25 mouse cellular contexts compared by ENCODE assay signal in the genomic region with DNA sequence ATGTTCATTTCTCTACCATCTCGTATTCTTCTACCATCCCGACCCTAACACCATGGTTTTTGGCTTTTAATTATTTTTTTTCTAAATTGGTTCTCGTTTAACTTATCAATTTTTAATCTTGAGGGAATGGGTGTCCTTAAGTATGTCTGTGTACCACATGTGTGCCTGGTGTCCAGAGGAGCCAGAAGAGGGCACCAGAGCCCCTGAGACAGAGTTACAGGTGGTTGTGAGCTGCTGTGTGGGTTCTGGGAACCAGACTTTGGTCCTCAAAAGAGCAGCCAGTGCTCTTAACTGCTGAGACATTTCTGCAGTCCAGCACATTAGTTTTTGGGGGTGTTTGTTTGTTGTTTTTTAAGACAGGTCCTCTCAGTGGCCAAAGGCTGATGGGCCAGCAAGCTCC.
DNase-seq lines count a peak whose midpoint lies in the region; ATAC-seq and TF ChIP-seq lines count a peak whose summit lies in the region.
"Had no signal": no experiment of that assay in that cellular context is flagged by ENCODE, and none has a peak within 500 bp of the region (broad histone marks: within the 10 kb centered on the region; RNA-seq: fewer than 3 reads in every experiment).

No protein-coding gene starts in this region.

- H3K9me3 ChIP-seq in forebrain, postnatal 0 days (ENCODE audit: low read length) = no peaks in the 10 kb centered on the region
- no peaks in the 10 kb centered on the region for H3K9me3 ChIP-seq in forebrain, embryonic 11.5 days (ENCODE audit: control insufficient read depth, low read length)
- H3K9me3 ChIP-seq in midbrain, embryonic 10.5 days (replicated peaks) = no peaks in the 10 kb centered on the region
- H3K9me3 ChIP-seq in midbrain, embryonic 14.5 days (ENCODE audit: control insufficient read depth, low read length) = no peaks in the 10 kb centered on the region
- H3K9me3 ChIP-seq: forebrain, embryonic 12.5 days; hindbrain, embryonic 13.5 days; liver, embryonic 15.5 days; stomach, embryonic 15.5 days had no signal

- WGBS in forebrain, postnatal 0 days = 90% methylated on average over 3 of the region's 3 CpGs
- 95% methylated on average over 3 of the region's 3 CpGs for WGBS in forebrain, embryonic 11.5 days
- 88% methylated on average over 3 of the region's 3 CpGs for WGBS in midbrain, embryonic 10.5 days
- 94% methylated on average over 3 of the region's 3 CpGs for WGBS in midbrain, embryonic 14.5 days

- no peak for DNase-seq in forebrain, postnatal 0 days
- no peak for DNase-seq in forebrain, embryonic 11.5 days (ENCODE audit: low spot score)
- DNase-seq in layer of hippocampus, adult 2 months (ENCODE audit: low spot score in 2 of 2) = no peak
- DNase-seq in layer of hippocampus, postnatal 36 days = no peak
- no peak for DNase-seq in midbrain, embryonic 10.5 days (ENCODE audit: low spot score)
- no peak for DNase-seq in midbrain, embryonic 14.5 days
- no peak for DNase-seq in spleen, postnatal 36 days (ENCODE audit: low spot score in 2 of 2)
- no peak for DNase-seq in neural tube, embryonic 10.5 days (ENCODE audit: extremely low spot score, low spot score)
- DNase-seq: adrenal gland, adult 2 months; adrenal gland, postnatal 36 days; cerebellum, adult 18-20 months; cerebellum, postnatal 10 days; gastrocnemius, postnatal 25 days; heart, adult 11 months; heart, postnatal 4 days; kidney, adult 2 months; kidney, postnatal 36 days; left cerebral cortex, postnatal 4 days; thymus, postnatal 36 days had no signal

- no peak overlapping the region for H3K4me3 ChIP-seq in forebrain, postnatal 0 days (ENCODE audit: low read depth, low read length)
- H3K4me3 ChIP-seq in forebrain, embryonic 11.5 days (ENCODE audit: low read depth, low read length) = no peak overlapping the region
- no peak overlapping the region for H3K4me3 ChIP-seq in layer of hippocampus, adult 2 months
- no peak overlapping the region for H3K4me3 ChIP-seq in midbrain, embryonic 10.5 days
- H3K4me3 ChIP-seq in midbrain, embryonic 14.5 days (replicated peaks; ENCODE audit: low read depth, low read length) = no peak overlapping the region
- H3K4me3 ChIP-seq: erythroblast, embryonic 14.5 days; forebrain, embryonic 12.5 days; hindbrain, embryonic 13.5 days; liver, embryonic 15.5 days; stomach, embryonic 15.5 days had no signal

- peaks cover 23% of the 10 kb centered on the region for H3K4me1 ChIP-seq in forebrain, postnatal 0 days (ENCODE audit: insufficient read depth)
- H3K4me1 ChIP-seq in forebrain, embryonic 11.5 days (replicated peaks; ENCODE audit: control insufficient read depth, insufficient read depth, low read length) = peaks cover 7% of the 10 kb centered on the region; the same call in 1 of the 2 replicates
- H3K4me1 ChIP-seq in midbrain, embryonic 10.5 days = peaks cover 69% of the 10 kb centered on the region
- peaks cover 47% of the 10 kb centered on the region for H3K4me1 ChIP-seq in midbrain, embryonic 14.5 days (ENCODE audit: control insufficient read depth, insufficient read depth, low read length)

- peak; percentile 19; the same call in 1 of the 2 replicates for TF ChIP-seq CTCF in forebrain, postnatal 0 days (IDR thresholded peaks at IDR 0.05; ENCODE audit: low read depth)
- TF ChIP-seq CTCF in layer of hippocampus, adult 2 months (conservative IDR thresholded peaks at IDR 0.05) = peak; percentile 30; the same call in 1 of the 2 replicates

- H3K27me3 ChIP-seq in forebrain, postnatal 0 days (ENCODE audit: insufficient read depth, low read length) = no peaks in the 10 kb centered on the region
- H3K27me3 ChIP-seq in forebrain, embryonic 11.5 days (ENCODE audit: control insufficient read depth, insufficient read depth, low read length) = no peaks in the 10 kb centered on the region
- peaks cover 30% of the 10 kb centered on the region for H3K27me3 ChIP-seq in midbrain, embryonic 10.5 days (ENCODE audit: low read depth, poor library complexity, severe bottlenecking)
- H3K27me3 ChIP-seq in midbrain, embryonic 14.5 days (ENCODE audit: control insufficient read depth, insufficient read depth, low read length) = no peaks in the 10 kb centered on the region
- H3K27me3 ChIP-seq: stomach, embryonic 15.5 days had no signal

- H3K36me3 ChIP-seq in forebrain, postnatal 0 days (ENCODE audit: insufficient read depth) = no peaks in the 10 kb centered on the region
- H3K36me3 ChIP-seq in forebrain, embryonic 11.5 days (ENCODE audit: control insufficient read depth, insufficient read depth, low read length) = no peaks in the 10 kb centered on the region
- no peaks in the 10 kb centered on the region for H3K36me3 ChIP-seq in midbrain, embryonic 10.5 days
- H3K36me3 ChIP-seq in midbrain, embryonic 14.5 days (ENCODE audit: control insufficient read depth, insufficient read depth, low read length) = no peaks in the 10 kb centered on the region
- H3K36me3 ChIP-seq: forebrain, embryonic 12.5 days; hindbrain, embryonic 13.5 days; liver, embryonic 15.5 days; stomach, embryonic 15.5 days had no signal

- ATAC-seq in forebrain, postnatal 0 days = no peak
- no peak for ATAC-seq in forebrain, embryonic 11.5 days (replicated peaks; ENCODE audit: low FRiP score)
- ATAC-seq in midbrain, embryonic 14.5 days (ENCODE audit: low FRiP score, low TSS enrichment) = no peak

- H3K4me2 ChIP-seq in forebrain, postnatal 0 days (ENCODE audit: low read depth) = no peak overlapping the region
- H3K4me2 ChIP-seq in forebrain, embryonic 11.5 days (ENCODE audit: low read depth, low read length, severe bottlenecking) = no peak overlapping the region
- no peak overlapping the region for H3K4me2 ChIP-seq in midbrain, embryonic 14.5 days (ENCODE audit: low read length)
- H3K4me2 ChIP-seq: forebrain, embryonic 12.5 days; heart, embryonic 11.5 days; hindbrain, embryonic 13.5 days; liver, embryonic 15.5 days; stomach, embryonic 15.5 days had no signal

- H3K27ac ChIP-seq in forebrain, postnatal 0 days (ENCODE audit: low read depth, low read length) = no peak overlapping the region
- H3K27ac ChIP-seq in forebrain, embryonic 11.5 days (ENCODE audit: low read depth, low read length) = no peak overlapping the region
- no peak overlapping the region for H3K27ac ChIP-seq in layer of hippocampus, adult 2 months
- 0 out of 2 replicates have a peak overlapping the region, but pooled peaks have one; percentile 3 for H3K27ac ChIP-seq in midbrain, embryonic 10.5 days (replicated peaks)
- no peak overlapping the region for H3K27ac ChIP-seq in midbrain, embryonic 14.5 days (replicated peaks; ENCODE audit: low read depth, low read length)
- H3K27ac ChIP-seq: forebrain, embryonic 12.5 days; liver, embryonic 15.5 days; stomach, embryonic 15.5 days had no signal

- no peak overlapping the region for H3K9ac ChIP-seq in forebrain, postnatal 0 days
- H3K9ac ChIP-seq in forebrain, embryonic 11.5 days (ENCODE audit: low read length) = no peak overlapping the region
- no peak overlapping the region for H3K9ac ChIP-seq in midbrain, embryonic 14.5 days (replicated peaks; ENCODE audit: low read length)
- H3K9ac ChIP-seq: forebrain, embryonic 12.5 days; hindbrain, embryonic 13.5 days; liver, embryonic 15.5 days; stomach, embryonic 15.5 days had no signal
